Mouse (Mus musculus): ENCODE data around the gene Vps51. TPM values are rescaled to one million over a fixed set of nuclear protein-coding genes. Genes with fewer than 3 reads are reported as not detected.
"Not testable (repeated sequence)": the region's sequence is repeated elsewhere in the genome, so short reads cannot be mapped to it uniquely, and the experiment has no call there.

Gene Vps51
- total RNA-seq, 2 experiments from 2014 or later: 44.0 to 48.0 TPM

DNA sequence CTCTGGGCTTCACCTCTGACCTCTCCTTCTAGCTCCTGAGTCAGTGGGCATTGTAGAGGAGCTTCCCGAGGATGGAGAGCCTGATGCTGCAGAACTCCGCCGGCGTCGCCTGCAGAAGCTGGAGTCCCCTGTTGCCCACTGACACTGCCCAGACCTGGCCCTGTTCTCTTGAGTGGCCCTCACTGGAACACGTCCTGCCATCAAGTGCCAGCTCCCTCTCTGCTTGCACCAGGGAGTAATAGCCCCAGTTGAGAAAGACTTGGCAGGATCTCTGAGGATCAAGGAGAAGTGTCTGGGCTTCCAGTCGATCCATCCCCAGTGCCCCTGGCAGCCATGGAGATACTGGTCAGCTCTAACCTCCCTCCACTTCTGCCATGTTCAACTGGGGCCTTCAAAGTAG is 24.5 kb downstream of the Vps51 start:
- no peak for ATAC-seq (replicated peaks; ENCODE audit: poor library complexity, severe bottlenecking)

DNA sequence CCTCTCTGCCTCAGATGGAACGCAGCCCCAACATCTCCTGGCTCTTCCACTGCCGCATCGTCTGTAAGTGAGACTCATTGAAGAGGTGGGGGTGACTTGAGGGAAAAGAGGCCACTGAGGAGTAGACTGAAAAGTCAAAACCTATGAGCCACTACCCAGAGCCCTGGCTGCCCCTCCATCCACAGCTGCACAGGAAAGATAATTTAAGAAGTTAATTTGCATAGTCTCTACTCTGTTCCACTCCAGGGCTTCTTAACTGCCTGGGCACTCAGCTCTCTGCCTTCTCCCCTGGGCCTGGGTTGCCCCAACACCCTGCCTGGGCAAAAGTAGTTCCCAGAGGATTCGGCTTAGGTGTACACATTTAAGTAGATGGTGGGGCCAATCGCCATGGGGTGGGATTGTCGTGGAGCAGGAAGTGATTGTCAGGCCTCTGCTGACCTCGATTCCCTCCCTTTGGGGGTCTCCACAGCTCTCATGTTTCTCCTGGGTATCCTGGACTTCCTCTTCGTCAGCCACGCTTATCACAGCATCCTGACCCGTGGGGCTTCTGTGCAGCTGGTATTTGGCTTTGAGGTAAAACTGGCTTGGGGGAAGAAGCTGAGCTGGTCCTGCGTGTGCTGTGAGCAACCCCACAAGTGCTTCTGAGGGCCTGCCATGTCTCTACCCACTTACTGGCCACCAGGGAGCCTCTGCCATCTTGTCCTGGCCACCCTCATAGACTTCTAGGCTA is 28.2 kb downstream of the Vps51 start:
- ATAC-seq (replicated peaks; ENCODE audit: poor library complexity, severe bottlenecking): no peak

DNA sequence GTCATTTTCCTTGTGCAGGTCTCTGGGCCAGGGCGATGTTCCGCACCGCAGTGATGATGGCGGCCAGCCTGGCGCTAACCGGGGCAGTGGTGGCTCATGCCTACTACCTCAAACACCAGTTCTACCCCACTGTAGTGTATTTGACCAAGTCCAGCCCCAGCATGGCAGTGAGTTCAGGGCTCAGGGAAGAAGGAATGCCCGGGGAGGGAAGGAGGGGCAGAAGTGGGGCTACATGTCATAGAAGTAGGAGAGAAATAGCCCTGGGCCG is 29.2 kb downstream of the Vps51 start:
- no peak for ATAC-seq (replicated peaks; ENCODE audit: poor library complexity, severe bottlenecking)

DNA sequence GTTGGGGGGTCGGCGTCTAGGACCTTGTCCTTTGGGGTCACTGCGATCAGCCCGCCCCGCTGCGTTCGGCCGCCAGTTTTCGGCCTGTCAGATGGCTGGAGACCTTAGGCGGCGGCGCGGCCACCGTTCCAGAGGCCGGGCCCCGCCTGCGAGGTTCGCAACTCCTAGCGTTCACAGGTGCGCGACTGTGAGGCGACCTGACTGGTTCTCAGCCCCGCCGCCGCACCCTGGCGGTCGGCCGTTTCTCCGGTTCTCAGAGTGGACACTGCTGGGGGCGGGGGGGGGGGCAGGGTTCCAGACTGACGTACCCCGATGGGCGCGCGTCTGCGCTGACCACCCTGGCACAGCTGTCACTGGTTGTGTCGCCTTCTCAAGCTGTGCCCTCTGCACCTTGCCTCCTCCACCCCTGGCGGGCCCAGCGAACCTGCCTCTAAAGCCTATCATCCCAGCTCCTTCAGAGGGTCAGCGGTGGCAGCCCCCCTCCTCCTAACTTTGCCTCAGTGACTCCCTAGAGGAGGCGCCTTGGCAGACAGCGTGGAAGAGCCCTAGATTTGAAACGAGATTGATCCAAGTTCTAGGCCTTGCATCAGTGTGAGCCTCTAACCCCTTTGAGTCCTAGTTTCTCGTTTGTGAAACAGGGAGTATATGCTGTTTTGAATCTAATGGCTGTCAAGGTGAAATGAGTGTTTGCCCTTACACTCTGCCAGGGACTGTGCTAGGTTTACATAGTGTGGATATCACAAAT is 29.7 kb downstream of the Vps51 start:
- no peak for ATAC-seq (replicated peaks; ENCODE audit: poor library complexity, severe bottlenecking)

DNA sequence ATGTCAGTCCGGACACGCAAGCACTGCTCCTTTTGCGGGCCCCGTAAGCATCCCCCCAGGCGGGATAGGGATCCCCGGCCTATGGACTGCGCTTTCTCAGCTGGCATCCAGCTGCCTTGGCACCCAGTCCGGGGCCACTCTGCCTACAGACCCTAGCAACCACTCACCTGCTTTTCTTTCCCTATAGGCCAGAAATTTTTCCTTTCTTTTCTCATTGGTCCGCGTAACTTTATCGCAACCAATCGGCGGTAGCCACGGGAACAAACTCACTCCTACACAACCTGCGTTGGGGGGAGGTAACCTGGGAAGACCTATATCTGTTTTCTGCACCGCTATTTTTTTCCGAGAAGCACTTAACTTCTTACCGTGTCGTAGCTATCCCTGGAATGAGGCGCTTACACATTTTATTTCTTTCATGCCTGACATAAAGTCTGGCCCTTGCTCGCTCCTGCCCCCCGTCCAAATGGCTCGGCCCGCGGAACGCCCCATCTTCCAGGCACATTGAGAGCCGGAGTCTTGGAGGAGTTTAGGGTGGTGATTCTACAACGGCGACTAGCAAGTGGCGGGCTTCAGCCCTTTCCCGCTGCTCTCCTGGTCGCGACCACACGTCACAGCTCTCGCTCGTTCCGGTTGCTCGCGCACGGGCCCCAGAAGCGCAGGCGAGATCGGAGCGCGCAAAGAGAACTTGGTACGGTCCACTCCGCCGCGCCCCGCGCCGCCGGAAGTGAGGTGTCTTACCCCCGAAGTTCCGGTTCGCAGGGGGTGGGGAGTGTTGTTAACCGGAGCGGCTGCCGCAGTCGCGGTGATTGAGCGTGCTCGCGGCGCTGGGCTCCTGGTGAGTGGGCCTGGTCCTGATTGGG is 30.5 kb downstream of the Vps51 start, which contains the start of gene Syvn1:
Gene Syvn1, plus strand, starts transcription at position 283 of the 860 bp plus-strand sequence.
- peak; percentile 78 for ATAC-seq (replicated peaks; ENCODE audit: poor library complexity, severe bottlenecking)

DNA sequence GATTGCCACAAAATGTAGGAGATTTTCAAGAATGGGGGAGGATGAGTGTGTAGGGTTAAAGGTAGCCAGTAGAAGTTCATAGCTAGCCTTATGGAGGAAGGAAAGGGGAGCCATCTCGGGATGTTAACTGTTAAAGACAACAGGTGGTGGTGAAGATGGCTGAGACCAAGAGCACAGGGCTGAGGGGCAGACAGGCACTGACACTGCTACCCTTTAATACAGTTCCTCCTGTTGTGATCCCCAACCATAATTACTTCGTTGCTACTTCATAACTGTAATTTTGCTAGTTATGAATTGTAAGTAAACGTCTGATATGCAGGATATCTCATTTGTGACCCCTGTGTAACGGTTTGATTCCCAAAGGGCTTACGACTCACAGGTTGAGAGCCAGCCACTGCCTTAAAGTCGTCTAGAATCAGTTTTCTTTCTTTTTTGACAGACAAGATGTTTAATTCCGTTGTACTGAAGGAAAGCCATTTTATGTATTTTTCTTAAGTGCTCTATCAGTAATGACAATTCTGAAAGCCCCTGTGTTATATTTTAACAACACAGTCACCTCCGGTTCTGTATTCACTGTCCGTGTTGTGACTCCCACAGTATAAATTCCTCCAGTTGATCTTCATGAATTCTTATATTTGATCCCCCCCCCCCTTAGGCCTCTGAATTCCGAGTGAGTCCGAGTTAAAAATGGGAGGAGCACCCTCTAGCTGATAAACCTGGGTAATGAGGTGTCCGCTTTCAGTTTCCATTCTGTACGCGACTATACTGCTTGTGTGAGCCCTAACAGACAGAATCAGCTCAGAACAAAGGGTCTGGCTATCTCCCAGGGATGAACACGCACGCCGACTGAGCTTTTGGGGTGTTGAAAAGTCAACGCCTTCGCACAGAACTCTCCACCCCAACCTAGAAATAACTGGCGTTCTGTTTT is 31.4 kb downstream of the Vps51 start:
- peak; percentile 2; the same call in 1 of the 2 replicates for ATAC-seq (replicated peaks; ENCODE audit: poor library complexity, severe bottlenecking)

DNA sequence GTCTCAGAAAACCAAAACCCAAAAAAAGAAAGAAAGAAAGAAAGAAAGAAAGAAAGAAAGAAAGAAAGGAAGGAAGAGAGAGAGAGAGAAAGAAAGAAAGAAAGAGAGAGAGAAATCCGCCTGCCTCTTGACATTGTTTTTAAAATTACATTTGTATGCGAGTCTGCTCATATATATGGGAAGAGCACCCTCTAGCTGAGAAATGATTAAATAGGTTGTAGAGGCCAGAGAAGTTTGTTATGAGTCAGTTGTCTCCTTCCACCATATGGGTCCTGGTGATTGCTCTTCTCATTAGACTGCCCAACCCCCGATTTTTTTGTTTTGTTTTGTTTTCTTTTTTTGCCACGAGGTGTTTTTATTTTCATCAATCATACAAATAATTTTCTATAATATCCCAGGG is 32.9 kb downstream of the Vps51 start:
- not testable (repeated sequence) for ATAC-seq (replicated peaks; ENCODE audit: poor library complexity, severe bottlenecking)

DNA sequence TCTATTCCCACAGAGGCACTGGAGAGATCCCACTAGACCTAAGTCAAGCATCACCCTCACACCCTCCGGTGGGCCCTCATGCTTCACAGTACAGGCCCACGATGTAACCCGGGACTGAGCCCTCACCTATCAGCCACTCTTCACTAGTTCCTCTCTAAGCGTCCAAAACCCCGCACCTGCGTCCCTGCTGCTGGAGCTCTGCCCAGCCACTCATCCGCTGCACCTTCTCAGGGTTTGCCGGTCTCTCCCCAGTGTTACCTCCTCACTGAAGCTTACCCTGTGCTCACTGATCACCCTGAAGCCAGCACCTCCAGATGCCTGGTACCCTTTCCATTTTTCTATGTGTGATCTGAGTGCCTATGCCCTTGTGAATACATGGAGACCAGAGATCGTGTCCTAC is 34.7 kb downstream of the Vps51 start:
- ATAC-seq (replicated peaks; ENCODE audit: poor library complexity, severe bottlenecking): no peak

DNA sequence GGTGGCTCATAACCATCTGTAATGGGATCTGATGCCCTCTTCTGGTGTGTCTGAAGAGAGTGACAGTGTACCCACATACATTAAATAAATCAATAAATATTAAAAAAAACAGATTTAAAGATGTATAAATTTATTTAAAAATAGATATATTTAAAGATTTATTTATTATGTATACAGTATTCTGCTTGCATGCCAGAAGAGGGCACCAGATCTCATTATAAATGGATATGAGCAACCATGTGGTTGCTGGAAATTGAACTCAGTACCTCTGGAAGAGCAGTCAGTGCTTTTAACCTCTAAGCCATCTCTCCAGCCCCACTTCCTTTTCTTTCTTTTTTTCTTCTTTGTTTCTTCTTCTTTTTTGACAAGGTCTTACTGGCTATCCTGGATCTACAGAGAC is 37.0 kb downstream of the Vps51 start:
- no peak for ATAC-seq (replicated peaks; ENCODE audit: poor library complexity, severe bottlenecking)

DNA sequence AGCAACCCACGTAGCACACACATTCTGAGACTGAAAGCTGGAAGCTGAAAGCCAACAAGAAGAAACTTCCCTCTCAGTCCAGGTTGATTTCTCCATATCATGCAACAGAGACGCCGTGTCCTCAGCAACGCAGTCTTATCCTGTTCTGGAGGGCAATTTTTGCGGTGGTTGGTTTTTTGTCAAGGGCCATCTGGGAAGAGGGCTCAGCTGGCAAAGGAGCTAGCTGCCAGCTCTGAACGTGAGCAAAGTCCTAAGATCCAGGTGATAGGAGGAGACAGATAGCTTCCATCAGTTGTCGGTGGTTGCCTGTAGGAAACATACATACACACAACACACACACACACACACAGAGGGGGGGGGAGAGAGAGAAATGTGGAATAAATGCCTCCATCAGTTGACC is 38.7 kb downstream of the Vps51 start:
- ATAC-seq (replicated peaks; ENCODE audit: poor library complexity, severe bottlenecking): no peak

DNA sequence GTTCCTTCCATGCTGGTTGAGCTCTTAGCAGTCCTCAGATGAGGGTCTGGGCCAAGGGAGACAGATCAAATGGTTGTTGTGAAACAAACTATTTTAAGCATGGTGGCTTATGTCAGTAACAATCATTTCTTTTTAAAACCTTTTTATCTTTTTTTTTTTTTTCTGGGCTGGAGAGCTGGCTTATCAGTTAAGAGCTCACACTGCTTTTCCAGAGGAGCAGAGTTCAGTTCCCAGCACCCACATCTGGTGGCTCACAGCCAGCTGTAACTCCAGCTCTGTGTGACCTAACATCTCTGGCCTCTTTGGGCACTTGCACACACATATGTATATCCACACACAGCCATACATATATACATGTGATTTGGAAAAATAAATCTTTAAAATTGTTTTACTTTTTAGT is 39.3 kb downstream of the Vps51 start:
- no peak for ATAC-seq (replicated peaks; ENCODE audit: poor library complexity, severe bottlenecking)

DNA sequence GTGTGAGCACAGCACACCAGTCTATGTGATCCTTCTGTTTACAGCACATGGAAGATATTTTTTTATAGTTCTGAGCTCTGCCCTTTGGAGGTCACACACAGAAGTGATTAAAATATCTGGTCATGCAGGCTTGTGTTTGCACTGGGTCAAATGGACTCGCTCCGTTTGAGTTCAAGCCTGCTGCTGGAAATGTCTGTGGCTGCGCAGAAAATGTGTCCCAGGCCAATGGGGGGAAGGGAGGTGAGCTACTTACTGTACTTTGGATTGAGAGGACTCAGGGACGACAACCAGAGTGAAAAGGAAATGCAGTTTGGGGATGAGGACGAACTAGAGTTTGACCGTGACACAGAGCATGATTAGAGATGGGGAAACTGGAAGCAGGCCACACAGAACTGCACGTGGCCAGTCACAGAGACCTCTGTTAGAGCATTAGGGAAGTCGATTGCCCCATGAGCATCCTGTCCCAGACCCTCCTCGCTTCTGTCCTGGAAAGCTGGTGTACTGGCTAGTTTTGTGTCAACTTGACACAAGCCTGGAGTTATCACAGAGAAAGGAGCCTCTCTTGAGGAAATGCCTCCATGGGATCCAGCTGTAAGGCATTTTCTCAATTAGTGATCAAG is 41.0 kb downstream of the Vps51 start:
- peak; percentile 88 for ATAC-seq (replicated peaks; ENCODE audit: poor library complexity, severe bottlenecking)

DNA sequence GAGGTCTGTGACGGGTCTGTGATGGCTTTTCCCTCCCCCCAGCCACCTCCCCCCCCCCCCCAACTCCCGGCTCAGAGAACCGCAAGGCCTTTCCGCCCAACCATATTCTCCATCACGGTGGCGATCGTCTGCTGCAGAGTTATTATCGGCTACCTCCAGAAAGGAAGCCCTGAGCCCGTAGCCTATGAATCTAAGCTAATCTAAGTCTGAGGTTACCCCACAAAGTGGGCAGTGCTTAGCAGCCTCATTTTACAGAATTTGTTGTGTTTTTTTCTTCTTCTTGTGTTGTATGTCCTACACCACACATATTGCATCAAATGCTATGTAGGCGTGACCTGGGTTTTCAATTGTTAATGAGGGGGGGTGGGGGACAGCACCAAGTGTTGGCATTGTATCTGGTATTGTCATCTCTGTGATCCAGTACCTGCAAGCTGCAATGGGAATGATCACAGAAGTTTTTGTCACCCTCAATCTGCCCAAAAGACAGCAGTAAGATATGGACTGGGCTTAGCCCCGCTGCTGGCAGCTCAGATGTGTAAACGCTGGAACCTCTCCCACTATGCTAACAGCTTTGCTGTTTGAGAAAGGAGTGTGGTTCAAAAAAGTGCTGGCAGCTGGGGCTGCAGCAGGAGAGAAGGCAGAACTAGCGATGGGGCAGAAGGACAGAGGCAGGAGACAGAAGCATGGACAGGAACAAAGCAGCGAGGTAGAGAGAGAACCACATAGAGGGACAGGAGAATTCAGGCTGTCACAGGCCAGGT is 46.3 kb downstream of the Vps51 start:
- ATAC-seq (replicated peaks; ENCODE audit: poor library complexity, severe bottlenecking): no peak

DNA sequence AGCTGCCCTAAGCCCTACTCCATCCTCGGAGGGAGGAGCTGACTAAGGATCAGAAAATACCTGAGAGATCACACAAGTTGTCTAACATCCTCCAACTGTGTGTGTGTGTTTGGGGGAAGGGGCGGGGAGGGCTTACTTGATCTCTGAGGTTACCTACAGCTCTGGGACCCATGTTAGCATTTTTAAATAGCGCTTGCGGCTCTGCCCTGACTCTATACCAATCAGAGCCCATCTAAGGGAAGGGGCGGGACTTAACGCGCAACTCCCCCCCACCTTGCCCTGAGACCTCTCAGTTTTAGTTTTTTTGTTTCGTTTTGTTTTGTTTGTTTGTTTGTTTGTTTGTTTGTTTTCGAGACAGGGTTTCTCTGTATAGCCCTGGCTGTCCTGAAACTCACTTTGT is 47.6 kb downstream of the Vps51 start:
- no peak for ATAC-seq (replicated peaks; ENCODE audit: poor library complexity, severe bottlenecking)

DNA sequence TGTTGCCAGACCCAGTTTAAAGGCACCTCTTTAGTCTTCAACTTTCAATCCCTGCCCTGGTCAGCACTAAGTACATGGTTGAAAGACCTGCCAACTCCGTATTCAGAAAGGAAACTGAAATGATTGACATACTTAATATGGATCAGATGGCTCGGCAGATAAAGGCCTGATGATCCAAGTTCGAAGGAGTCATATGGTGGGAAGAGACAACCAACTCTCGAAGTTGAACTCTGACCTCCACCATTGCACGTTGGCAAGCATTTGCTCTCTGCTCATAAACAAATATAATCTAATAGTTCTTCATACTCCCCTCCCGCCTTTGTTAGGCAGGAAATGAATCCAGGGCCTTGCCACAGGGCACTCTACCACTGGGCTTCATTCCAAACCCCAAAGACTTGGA is 48.0 kb downstream of the Vps51 start:
- ATAC-seq (replicated peaks; ENCODE audit: poor library complexity, severe bottlenecking): no peak

DNA sequence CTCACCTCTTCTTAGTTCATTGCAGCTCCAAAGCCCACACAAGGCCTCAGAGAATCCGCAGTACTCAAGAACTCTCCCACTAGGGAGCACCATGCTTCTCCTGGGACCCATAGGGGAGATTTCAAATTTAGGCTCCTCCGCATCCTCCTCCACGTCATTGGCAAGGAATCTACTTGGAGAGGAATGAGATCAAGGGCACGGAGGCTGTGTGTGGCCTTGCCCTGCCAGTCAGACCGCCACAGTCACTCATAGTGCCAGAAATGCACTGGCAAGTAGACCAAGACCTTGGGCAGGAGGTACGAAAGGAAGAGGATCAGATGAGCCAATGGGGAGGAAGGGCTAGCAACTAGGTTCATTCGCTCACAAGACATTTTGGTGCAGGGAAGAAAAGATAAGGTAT is 53.1 kb downstream of the Vps51 start:
- ATAC-seq (replicated peaks; ENCODE audit: poor library complexity, severe bottlenecking): no peak

DNA sequence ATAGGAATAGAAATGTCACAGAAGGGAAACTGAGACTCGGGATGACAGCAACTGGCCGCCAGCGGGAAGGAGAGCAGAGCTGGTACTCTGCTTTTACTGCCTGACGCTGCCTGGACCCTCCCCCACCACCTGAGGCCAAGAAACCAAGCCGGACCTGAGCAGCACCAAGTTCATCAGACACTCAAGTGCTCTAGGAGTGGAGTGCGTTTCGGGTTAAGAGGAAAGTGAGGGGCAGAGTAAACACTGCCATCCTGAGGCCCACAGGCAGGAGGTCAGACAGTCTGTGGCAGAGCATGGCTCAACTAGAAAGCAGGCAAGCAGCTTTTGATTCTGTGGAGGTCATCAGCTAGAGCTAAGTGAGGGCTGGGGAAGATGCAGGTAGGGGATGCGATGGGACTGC is 54.0 kb downstream of the Vps51 start:
- no peak for ATAC-seq (replicated peaks; ENCODE audit: poor library complexity, severe bottlenecking)

DNA sequence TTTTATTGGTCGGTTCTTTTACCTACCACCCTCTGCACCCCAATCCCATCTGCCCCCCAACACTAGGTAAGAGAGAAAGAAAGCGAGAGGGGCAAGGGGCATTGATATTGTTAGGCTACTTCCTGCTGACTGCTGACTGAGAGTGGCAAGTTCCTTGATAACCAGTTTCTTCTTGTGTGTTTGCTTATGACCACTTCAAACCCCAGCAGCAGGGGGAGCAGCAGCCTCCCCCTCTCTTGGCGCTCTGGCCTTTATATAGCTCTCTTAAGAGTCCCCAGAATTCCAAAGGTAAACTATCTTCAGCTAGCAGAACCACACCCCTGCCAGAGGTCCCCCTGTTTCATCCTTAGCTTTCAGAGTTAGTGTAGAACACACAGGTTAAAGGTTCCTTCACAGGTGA is 56.8 kb downstream of the Vps51 start:
- ATAC-seq (replicated peaks; ENCODE audit: poor library complexity, severe bottlenecking): no peak

Data from granulocyte monocyte progenitor cell, adult 5-6 weeks (primary cell).